Mouse (Mus musculus) fibroblast of lung, adult 2 months (primary cell): ENCODE data around the gene Uap1l1.

Experiments
- DNase-seq: peaks from one replicate; pipeline ENCODE4 v3.0.0-alpha.2; 2011; ENCODE audit warnings: low read depth

The Uap1l1 gene

DNA sequence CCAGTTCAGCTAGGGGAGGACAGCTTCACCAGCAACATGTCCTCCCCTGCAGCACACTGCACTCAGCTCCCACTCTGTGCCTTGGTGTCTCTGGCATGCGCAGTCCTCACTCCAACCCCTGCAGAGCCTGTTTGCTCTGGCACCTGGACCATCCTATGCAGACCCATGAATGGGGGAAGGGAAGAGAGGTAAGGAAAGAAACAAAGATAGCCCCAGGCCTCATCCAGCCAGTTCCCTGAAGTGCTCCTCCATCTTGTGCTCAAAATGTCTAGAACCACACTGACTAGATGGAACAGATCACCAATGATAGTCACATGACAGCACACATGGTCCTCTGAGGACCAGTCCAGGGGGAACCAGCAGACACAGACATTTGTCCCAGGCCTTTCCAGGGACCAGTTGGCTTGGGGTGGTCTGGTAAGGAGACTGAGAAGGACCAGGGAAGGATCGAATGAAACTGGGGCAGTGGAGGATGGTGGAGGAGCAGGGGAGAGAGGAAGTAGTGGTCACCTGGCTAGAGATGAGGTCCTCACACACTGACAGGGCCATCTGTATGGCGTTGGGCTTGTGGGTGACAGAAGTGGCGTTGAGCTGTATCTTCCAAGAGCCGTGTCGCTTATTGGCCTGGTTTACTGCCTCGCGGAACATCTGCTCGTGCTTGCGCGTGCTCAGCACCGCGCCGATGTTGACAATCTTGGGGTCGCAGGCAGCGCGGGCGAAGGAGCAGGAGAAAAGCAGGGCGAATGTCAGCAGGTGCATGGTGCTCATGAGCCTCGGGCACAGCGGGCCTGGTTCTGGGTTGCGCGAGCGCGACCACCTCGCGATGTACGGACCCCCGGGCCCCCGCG, 47.1 kb downstream of the Uap1l1 start:
- no peak for DNase-seq

DNA sequence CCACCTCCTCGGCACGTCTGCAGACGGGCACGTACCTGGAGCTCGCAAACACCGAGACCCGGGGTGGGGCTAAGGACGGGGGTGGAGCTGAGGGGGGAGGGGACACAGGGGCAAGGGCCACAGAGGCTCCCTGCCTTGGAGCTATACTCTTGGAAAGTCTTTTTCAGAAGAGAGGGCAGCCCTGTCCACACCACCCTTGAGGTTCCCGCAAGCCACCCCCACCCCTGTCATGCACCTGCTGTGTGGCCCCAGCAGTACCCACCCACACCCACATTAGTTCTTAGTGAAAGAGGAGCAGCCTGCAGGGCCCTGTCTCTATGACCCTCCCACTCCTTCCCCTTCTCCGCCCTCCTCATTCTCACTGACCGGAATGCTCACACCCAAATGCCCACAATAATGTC, 54.0 kb downstream of the Uap1l1 start:
- DNase-seq: no peak

DNA sequence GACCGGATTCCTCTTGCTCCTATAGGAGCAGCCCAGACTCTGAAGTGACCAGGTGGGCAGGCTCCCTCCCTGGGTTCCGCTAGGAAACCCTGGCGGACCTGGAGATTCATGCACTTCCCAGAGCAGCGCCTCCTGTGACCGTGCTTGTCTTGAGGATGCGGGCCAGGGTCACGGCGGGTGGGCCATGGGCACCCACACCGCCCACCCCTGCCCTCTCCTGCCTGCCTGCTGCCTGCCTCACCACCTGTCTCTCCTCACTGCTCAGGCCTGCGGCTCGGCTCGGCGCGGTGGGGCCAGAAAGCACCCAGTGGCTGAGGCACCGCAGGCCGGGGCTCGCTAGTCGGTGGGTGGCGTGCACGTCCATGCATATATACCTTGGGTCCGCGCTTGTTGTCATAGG, 54.5 kb downstream of the Uap1l1 start:
- no peak for DNase-seq

DNA sequence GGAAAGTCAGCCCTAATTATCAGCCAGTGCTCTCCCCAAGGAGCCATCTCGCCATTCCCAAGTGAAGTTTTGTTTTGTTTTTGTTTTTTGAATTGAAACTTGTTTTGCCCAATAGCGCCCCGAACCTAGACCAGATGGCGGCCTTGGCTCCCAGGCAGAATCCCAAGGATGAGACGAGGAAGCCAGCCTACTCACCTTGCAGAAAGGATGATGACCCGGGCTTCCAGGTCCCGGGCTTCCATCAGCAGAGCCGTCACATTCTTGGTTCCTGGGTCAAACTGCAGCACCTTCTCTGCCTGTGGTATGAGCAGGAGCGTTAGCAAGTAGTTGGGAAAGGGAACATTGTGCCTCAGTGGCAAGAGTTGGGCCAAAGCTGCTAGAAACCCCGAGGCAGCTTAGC, 55.3 kb downstream of the Uap1l1 start:
- DNase-seq: no peak
